Mouse (Mus musculus) liver, postnatal 0 days (tissue): ENCODE data around the gene Myo1e.

Experiments used
- CTCF ChIP-seq: sonication (generic); IDR thresholded peaks from 2 replicates; pipeline ENCODE4 v1.5.1; 2016; ENCODE audit warnings: antibody characterized with exemption, low read depth
- EP300 ChIP-seq: IDR thresholded peaks from 2 replicates; pipeline ENCODE4 v1.6.1; 2016; ENCODE audit warnings: antibody characterized with exemption, low read depth, mild to moderate bottlenecking

- no peak for TF ChIP-seq CTCF
- TF ChIP-seq EP300 = no peak
Measured at GRCm38 (mm10) chr9:70391660-70392562, 184.8 kb downstream of the Myo1e start.
